Mouse (Mus musculus) thymus, adult 2 months (tissue): ENCODE measurements around the gene Olfr628. TPM values are rescaled to one million over a fixed set of nuclear protein-coding genes. Genes with fewer than 3 reads are reported as not detected.
"Not testable (repeated sequence)": the region's sequence is repeated elsewhere in the genome, so short reads cannot be mapped to it uniquely, and the experiment has no call there.

ENCODE experiments used
- DNase-seq: peaks from one replicate; pipeline ENCODE4 v3.0.0; 2021
- H3K27ac ChIP-seq: fragments of 200-500 bp; 2 replicates; pipeline ENCODE4 v1.5.1; 2012; ENCODE audit warnings: low read length, control low read depth; ENCODE audit not compliant: control insufficient read depth, insufficient read depth
- H3K27me3 ChIP-seq: fragments of 200-500 bp; 2 replicates; pipeline ENCODE4 v1.6.1; 2012; ENCODE audit warnings: mild to moderate bottlenecking, low read length, moderate library complexity, mixed read lengths; ENCODE audit not compliant: control insufficient read depth, insufficient read depth
- H3K36me3 ChIP-seq: fragments of 200-500 bp; 2 replicates; pipeline ENCODE4 v1.6.1; 2012; ENCODE audit warnings: mild to moderate bottlenecking, low read length, moderate library complexity; ENCODE audit not compliant: control insufficient read depth, insufficient read depth
- H3K4me1 ChIP-seq: fragments of 200-500 bp; replicated peaks from 2 replicates; pipeline ENCODE4 v1.6.1; 2012; ENCODE audit warnings: low read length; ENCODE audit not compliant: control insufficient read depth, insufficient read depth
- H3K4me3 ChIP-seq: fragments of 200-500 bp; 2 replicates; pipeline ENCODE4 v1.5.1; 2012; ENCODE audit warnings: mild to moderate bottlenecking, low read length, control low read depth, moderate library complexity; ENCODE audit not compliant: control insufficient read depth, insufficient read depth
- CTCF ChIP-seq: fragments of 200-500 bp; IDR thresholded peaks from 2 replicates; pipeline ENCODE4 v1.5.1; 2012; ENCODE audit warnings: mild to moderate bottlenecking, control low read depth, low read length, moderate library complexity, borderline replicate concordance; ENCODE audit not compliant: control insufficient read depth, poor library complexity, insufficient read depth; ENCODE audit errors: extremely low read depth
- POLR2A ChIP-seq: fragments of 200-500 bp; IDR thresholded peaks from 2 replicates; pipeline ENCODE4 v1.6.1; 2012; ENCODE audit warnings: mild to moderate bottlenecking, low read length, control low read depth, moderate library complexity; ENCODE audit not compliant: control insufficient read depth, poor library complexity, insufficient read depth; ENCODE audit errors: extremely low read depth
- WGBS: fragments of 180-500 bp; shearing (Covaris S2); methylation state at CpG from one replicate; pipeline ENCODE4 v1.1.7; 2018; 5-methylcytosine and 5-hydroxymethylcytosine counted together
- polyA plus RNA-seq: library from polyadenylated mRNA; depleted of rRNA; stranded (reverse); fragments of >200 nt; gene quantifications from 2 replicates; pipeline ENCODE4 v1.2.3, GENCODE M21; 2012; rRNA removed

The Olfr628 gene
- polyA plus RNA-seq, 1 experiment: not detected

- DNase-seq: no peak
- Histone ChIP-seq H3K4me1 (no peaks in the 10 kb centered on the region), H3K27me3 (no peaks in the 10 kb centered on the region), H3K36me3 (no peaks in the 10 kb centered on the region), H3K4me3 (no peak within 1 kb of the TSS), H3K27ac (no peak within 1 kb of the TSS)
- no peak for TF ChIP-seq CTCF
- no peak for TF ChIP-seq POLR2A
- WGBS: 67% methylated on average over 2 of the region's 2 CpGs
These were observed 27.1 kb downstream of the Olfr628 start, which contains the start of gene Olfr630 for GRCm38 (mm10) chr7:103757233-103757632. Gene Olfr630, minus strand, starts transcription at chr7:103757333.

- DNase-seq, H3K4me3 ChIP-seq, H3K27me3 ChIP-seq, H3K36me3 ChIP-seq, H3K4me1 ChIP-seq, H3K27ac ChIP-seq: not testable (repeated sequence)
- 20% methylated on average over 6 of the region's 6 CpGs for WGBS
These were observed 32.0 kb downstream of the Olfr628 start for GRCm38 (mm10) chr7:103762212-103762611.

- not testable (repeated sequence) for H3K27ac ChIP-seq, H3K36me3 ChIP-seq, H3K4me3 ChIP-seq, H3K4me1 ChIP-seq, DNase-seq, H3K27me3 ChIP-seq
- WGBS: 96% methylated on average over 6 of the region's 6 CpGs
These were observed 37.5 kb downstream of the Olfr628 start for GRCm38 (mm10) chr7:103767687-103768086.

GRCm38 (mm10) chr7:103771494-103771893 lies 41.3 kb downstream of the Olfr628 start, which contains the start of gene Olfr69:
Gene Olfr69, minus strand, starts transcription at chr7:103771594.
- DNase-seq: no peak
- no peak for TF ChIP-seq POLR2A
- TF ChIP-seq CTCF: no peak
- H3K36me3 ChIP-seq: no peaks in the 10 kb centered on the region
- H3K27me3 ChIP-seq: no peaks in the 10 kb centered on the region
- no peaks in the 10 kb centered on the region for H3K4me1 ChIP-seq
- 90% methylated on average over 2 of the region's 2 CpGs for WGBS
- H3K27ac ChIP-seq: no peak within 1 kb of the TSS
- H3K4me3 ChIP-seq: no peak within 1 kb of the TSS

GRCm38 (mm10) chr7:103777652-103778051 lies 47.5 kb downstream of the Olfr628 start:
- H3K36me3 ChIP-seq, DNase-seq, H3K4me1 ChIP-seq, H3K27ac ChIP-seq, H3K27me3 ChIP-seq, H3K4me3 ChIP-seq: not testable (repeated sequence)
- 89% methylated on average over 4 of the region's 4 CpGs for WGBS

- TF ChIP-seq CTCF (no peak), POLR2A (no peak)
- 93% methylated on average over 3 of the region's 3 CpGs for WGBS
- H3K36me3 ChIP-seq: no peaks in the 10 kb centered on the region
- no peak within 1 kb of the TSS for H3K4me3 ChIP-seq
- no peak for DNase-seq
- H3K27ac ChIP-seq: no peak within 1 kb of the TSS
- no peaks in the 10 kb centered on the region for H3K27me3 ChIP-seq
- H3K4me1 ChIP-seq: no peaks in the 10 kb centered on the region
These were observed 49.4 kb downstream of the Olfr628 start, which contains the start of gene Olfr68 for GRCm38 (mm10) chr7:103779598-103779997. Gene Olfr68, minus strand, starts transcription at chr7:103779698.

Other genes starting within 250 kb of the Olfr628 start
- not detected in 2 replicates for gene Olfr609, start 232.3 kb upstream of the Olfr628 start, polyA plus RNA-seq
- not detected in 2 replicates for gene Olfr610, start 218.3 kb upstream of the Olfr628 start, polyA plus RNA-seq
- gene Olfr611, start 209.5 kb upstream of the Olfr628 start, polyA plus RNA-seq: not detected in 2 replicates
- not detected in 2 replicates for gene Olfr612, start 187.7 kb upstream of the Olfr628 start, polyA plus RNA-seq
- gene Olfr613, start 182.3 kb upstream of the Olfr628 start, polyA plus RNA-seq: not detected in 2 replicates
- not detected in 2 replicates for gene Olfr615, start 174.3 kb upstream of the Olfr628 start, polyA plus RNA-seq
- gene Olfr616, start 161.2 kb upstream of the Olfr628 start, polyA plus RNA-seq: not detected in 2 replicates
- not detected in 2 replicates for gene Olfr617, start 157.3 kb upstream of the Olfr628 start, polyA plus RNA-seq
- gene Olfr618, start 140.3 kb upstream of the Olfr628 start, polyA plus RNA-seq: not detected in 2 replicates
- not detected in 2 replicates for gene Olfr619, start 129.8 kb upstream of the Olfr628 start, polyA plus RNA-seq
- gene Olfr620, start 117.8 kb upstream of the Olfr628 start, polyA plus RNA-seq: not detected in 2 replicates
- not detected in 2 replicates for gene Olfr622, start 87.7 kb upstream of the Olfr628 start, polyA plus RNA-seq
- not detected in 2 replicates for gene Olfr623, start 66.7 kb upstream of the Olfr628 start, polyA plus RNA-seq
- gene Olfr624, start 59.2 kb upstream of the Olfr628 start, polyA plus RNA-seq: 0.03 TPM in 1 of 2 replicates, not detected in the other
- gene Olfr625-ps1, start 47.7 kb upstream of the Olfr628 start, polyA plus RNA-seq: not detected in 2 replicates
- gene Olfr243, start 15.7 kb upstream of the Olfr628 start, polyA plus RNA-seq: not detected in 2 replicates
- gene Olfr629, start 14.6 kb downstream of the Olfr628 start, polyA plus RNA-seq: not detected in 2 replicates
- not detected in 2 replicates for gene Olfr630, start 27.0 kb downstream of the Olfr628 start, polyA plus RNA-seq
- gene Olfr69, start 41.2 kb downstream of the Olfr628 start, polyA plus RNA-seq: not detected in 2 replicates
- gene Olfr68, start 49.3 kb downstream of the Olfr628 start, polyA plus RNA-seq: not detected in 2 replicates
- gene Olfr67, start 61.4 kb downstream of the Olfr628 start, polyA plus RNA-seq: not detected in 2 replicates
- 168 and 261 TPM in 2 replicates for gene Hbb-bt, start 83.6 kb downstream of the Olfr628 start, polyA plus RNA-seq
- gene Hbb-bs, start 97.7 kb downstream of the Olfr628 start, polyA plus RNA-seq: 1,784 and 2,649 TPM in 2 replicates
- not detected in 2 replicates for gene Hbb-bh2, start 110.1 kb downstream of the Olfr628 start, polyA plus RNA-seq
- gene Hbb-bh1, start 112.8 kb downstream of the Olfr628 start, polyA plus RNA-seq: 0.66 and 0.77 TPM in 2 replicates
- 1.1 and 1.4 TPM in 2 replicates for gene Hbb-y, start 122.8 kb downstream of the Olfr628 start, polyA plus RNA-seq
- not detected in 2 replicates for gene Olfr66, start 155.9 kb downstream of the Olfr628 start, polyA plus RNA-seq
- gene Olfr64, start 164.1 kb downstream of the Olfr628 start, polyA plus RNA-seq: not detected in 2 replicates
- gene Olfr65, start 173.1 kb downstream of the Olfr628 start, polyA plus RNA-seq: not detected in 2 replicates
- not detected in 2 replicates for gene Olfr631, start 198.5 kb downstream of the Olfr628 start, polyA plus RNA-seq
- gene Olfr632, start 204.0 kb downstream of the Olfr628 start, polyA plus RNA-seq: 0.07 TPM in 1 of 2 replicates, not detected in the other
- gene Olfr633, start 214.1 kb downstream of the Olfr628 start, polyA plus RNA-seq: not detected in 2 replicates
- gene Olfr635, start 240.8 kb downstream of the Olfr628 start, polyA plus RNA-seq: not detected in 2 replicates